Mouse (Mus musculus) hindbrain, embryonic 13.5 days (tissue): ENCODE data around the gene Pdpr. TPM values are rescaled to one million over a fixed set of nuclear protein-coding genes. Genes with fewer than 3 reads are reported as not detected.
"Not testable (repeated sequence)": the region's sequence is repeated elsewhere in the genome, so short reads cannot be mapped to it uniquely, and the experiment has no call there.

Experiments used
- ATAC-seq: fragments of 200-750 bp; cut with Nextera tagmentation; 2 replicates; pipeline ENCODE4 v1.8.0; 2017; ENCODE audit warnings: moderate TSS enrichment; ENCODE audit not compliant: low FRiP score
- H3K27ac ChIP-seq: fragments of 300-500 bp; sonication (generic); 2 replicates; pipeline ENCODE4 v1.5.1; 2015; ENCODE audit warnings: inconsistent platforms, mild to moderate bottlenecking, moderate library complexity
- H3K27me3 ChIP-seq: fragments of 300-500 bp; sonication (generic); 2 replicates; pipeline ENCODE4 v1.6.1; 2015; ENCODE audit warnings: mild to moderate bottlenecking, inconsistent platforms
- H3K36me3 ChIP-seq: fragments of 300-500 bp; sonication (generic); 2 replicates; pipeline ENCODE4 v1.6.1; 2015; ENCODE audit warnings: mild to moderate bottlenecking, inconsistent platforms
- H3K4me1 ChIP-seq: fragments of 300-500 bp; sonication (generic); replicated peaks from 2 replicates; pipeline ENCODE4 v1.6.1; 2015; ENCODE audit warnings: inconsistent platforms
- H3K4me2 ChIP-seq: fragments of 300-500 bp; sonication (generic); 2 replicates; pipeline ENCODE4 v1.6.1; 2015; ENCODE audit warnings: inconsistent platforms, mild to moderate bottlenecking, moderate library complexity
- H3K4me3 ChIP-seq: fragments of 300-500 bp; sonication (generic); 2 replicates; pipeline ENCODE4 v1.5.1; 2015; ENCODE audit warnings: mild to moderate bottlenecking, inconsistent platforms
- H3K9ac ChIP-seq: fragments of 300-500 bp; sonication (generic); 2 replicates; pipeline ENCODE4 v1.6.1; 2015; ENCODE audit warnings: mild to moderate bottlenecking, inconsistent platforms
- H3K9me3 ChIP-seq: fragments of 300-500 bp; sonication (generic); 2 replicates; pipeline ENCODE4 v1.6.1; 2016; ENCODE audit warnings: inconsistent platforms
- WGBS: fragments of 180-500 bp; shearing (Covaris S2); methylation state at CpG from one replicate; pipeline ENCODE4 v1.1.7; 2015; 5-methylcytosine and 5-hydroxymethylcytosine counted together
- polyA plus RNA-seq: library from polyadenylated mRNA; unstranded; fragments of >200 nt; fragmentation: Nextera tagmentation; extraction: Ambion mirVana; gene quantifications from 2 replicates; pipeline ENCODE4 v1.2.1, GENCODE M21; 2015

The Pdpr gene
- polyA plus RNA-seq, 1 experiment from 2014 or later = 11.7 TPM

DNA sequence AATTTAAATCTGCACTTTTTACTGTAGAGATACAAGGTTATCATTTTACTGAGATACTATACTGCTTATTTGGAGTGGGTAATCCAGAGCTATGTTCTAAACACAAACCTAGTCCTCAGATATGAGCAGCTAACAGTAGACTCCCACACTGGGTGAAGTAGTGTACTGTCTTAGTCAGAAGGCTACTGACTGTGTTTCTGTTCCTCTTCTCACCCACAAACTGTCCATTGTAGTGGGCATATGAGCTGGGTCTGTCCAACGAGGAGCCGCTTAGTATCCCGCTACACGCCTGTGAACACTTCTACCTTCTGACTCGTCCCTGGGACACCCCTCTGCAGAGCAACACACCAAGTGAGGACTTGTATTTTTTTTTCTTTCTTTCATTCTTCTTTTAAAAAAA lies 20.5 kb downstream of the Pdpr start:
- ATAC-seq = no peak
- H3K4me2 ChIP-seq = no peak overlapping the region
- H3K9me3 ChIP-seq = no peaks in the 10 kb centered on the region
- peaks cover 91% of the 10 kb centered on the region for H3K36me3 ChIP-seq
- H3K27me3 ChIP-seq = no peaks in the 10 kb centered on the region
- H3K4me1 ChIP-seq = no peaks in the 10 kb centered on the region
- WGBS = 96% methylated on average over 5 of the region's 5 CpGs
- H3K4me3 ChIP-seq = no peak overlapping the region
- no peak overlapping the region for H3K27ac ChIP-seq
- H3K9ac ChIP-seq = no peak overlapping the region

- no peaks in the 10 kb centered on the region for H3K27me3 ChIP-seq
- no peak overlapping the region for H3K27ac ChIP-seq
- WGBS = 94% methylated on average over 3 of the region's 3 CpGs
- no peaks in the 10 kb centered on the region for H3K9me3 ChIP-seq
- no peak for ATAC-seq
- no peak overlapping the region for H3K9ac ChIP-seq
- H3K4me2 ChIP-seq = no peak overlapping the region
- peaks cover 96% of the 10 kb centered on the region for H3K36me3 ChIP-seq
- H3K4me3 ChIP-seq = no peak overlapping the region
- no peaks in the 10 kb centered on the region for H3K4me1 ChIP-seq
Observed at GRCm38 (mm10) chr8:111119481-111119880, 25.1 kb downstream of the Pdpr start.

DNA sequence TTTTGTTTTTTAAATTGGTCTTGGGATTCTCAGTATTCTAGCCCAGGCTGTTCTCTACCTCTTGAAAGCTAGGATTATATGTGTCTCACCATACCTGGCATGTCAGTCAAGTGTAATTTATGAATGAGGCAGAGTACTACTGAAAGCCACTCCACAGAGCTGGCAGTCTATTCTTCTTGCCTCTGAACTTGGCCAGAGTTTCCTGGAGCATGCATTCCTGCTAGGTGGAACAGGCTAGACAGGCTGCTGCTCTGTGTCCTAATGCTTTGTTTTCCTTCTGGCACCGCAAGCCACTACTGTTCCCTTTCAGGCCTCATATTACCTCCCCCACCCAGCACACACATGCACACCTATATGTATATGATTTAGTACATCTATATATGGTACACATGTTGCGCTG lies 36.3 kb downstream of the Pdpr start:
- Histone ChIP-seq H3K4me3 (no peak overlapping the region), H3K4me1 (no peaks in the 10 kb centered on the region), H3K27me3 (no peaks in the 10 kb centered on the region), H3K9ac (no peak overlapping the region), H3K36me3 (peaks cover 90% of the 10 kb centered on the region), H3K4me2 (no peak overlapping the region), H3K27ac (no peak overlapping the region), H3K9me3 (no peaks in the 10 kb centered on the region)
- 94% methylated on average over 2 of the region's 2 CpGs for WGBS
- ATAC-seq = no peak

GRCm38 (mm10) chr8:111142521-111142920 lies 48.1 kb downstream of the Pdpr start:
- no peak for ATAC-seq
- no peak overlapping the region for H3K9ac ChIP-seq
- no peak overlapping the region for H3K27ac ChIP-seq
- no peaks in the 10 kb centered on the region for H3K27me3 ChIP-seq
- H3K4me1 ChIP-seq = peaks cover 21% of the 10 kb centered on the region
- H3K36me3 ChIP-seq = peaks cover 23% of the 10 kb centered on the region
- H3K9me3 ChIP-seq = no peaks in the 10 kb centered on the region
- H3K4me2 ChIP-seq = no peak overlapping the region
- no peak overlapping the region for H3K4me3 ChIP-seq

GRCm38 (mm10) chr8:111144901-111145459 lies 50.5 kb downstream of the Pdpr start:
- H3K9me3 ChIP-seq, H3K36me3 ChIP-seq, H3K27me3 ChIP-seq: not testable (repeated sequence)
- H3K4me2 ChIP-seq = peak overlapping the region; percentile 79
- under 1% methylated on average over 48 of the region's 63 CpGs for WGBS
- H3K4me1 ChIP-seq = peaks cover 21% of the 10 kb centered on the region
- peak overlapping the region; percentile 67 for H3K4me3 ChIP-seq
- H3K9ac ChIP-seq = peak overlapping the region; percentile 81
- H3K27ac ChIP-seq = peak overlapping the region; percentile 64
- ATAC-seq = peak; percentile 47

- peak overlapping the region; percentile 79 for H3K4me2 ChIP-seq
- not testable (repeated sequence) for H3K9me3 ChIP-seq
- under 1% methylated on average over 68 of the region's 74 CpGs for WGBS
Observed at GRCm38 (mm10) chr8:111145460-111146012, 51.1 kb downstream of the Pdpr start.

DNA sequence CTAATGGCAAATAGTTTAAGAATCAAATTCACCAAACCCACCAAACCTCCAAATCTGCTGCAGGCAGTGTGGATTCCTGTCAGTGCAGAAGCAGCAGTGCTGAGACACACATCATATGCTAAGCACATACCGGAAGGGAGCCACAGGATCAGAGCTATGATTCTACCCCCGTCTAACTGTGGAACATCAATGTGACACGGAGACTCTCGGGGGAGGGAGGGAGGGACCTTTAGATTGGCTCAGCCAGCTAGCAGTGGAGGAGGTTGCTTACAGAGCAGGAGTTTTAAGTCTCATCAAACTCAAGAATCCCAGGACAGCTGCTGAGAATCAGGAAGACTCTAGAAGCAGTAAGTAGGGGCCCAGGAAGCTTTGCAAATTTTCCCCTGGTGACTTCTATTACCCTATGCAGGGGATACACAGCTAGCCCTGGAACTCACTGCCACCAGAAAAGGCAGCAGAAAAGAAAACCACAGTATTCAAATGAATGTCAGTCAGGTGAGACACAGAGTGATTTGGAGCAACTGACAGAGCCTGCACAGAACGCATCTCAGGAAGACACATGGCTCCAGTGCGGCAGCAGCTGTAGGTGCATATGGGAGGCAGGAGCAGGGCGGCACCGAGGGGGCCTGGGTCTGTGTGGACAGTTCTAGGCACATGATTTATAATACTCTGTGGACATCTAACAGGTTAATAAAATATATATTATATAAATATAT lies 61.4 kb downstream of the Pdpr start:
- Histone ChIP-seq H3K4me1 (no peaks in the 10 kb centered on the region), H3K9me3 (no peaks in the 10 kb centered on the region), H3K27ac (no peak overlapping the region), H3K27me3 (no peaks in the 10 kb centered on the region), H3K9ac (no peak overlapping the region), H3K4me2 (no peak overlapping the region), H3K4me3 (no peak overlapping the region), H3K36me3 (peaks cover 85% of the 10 kb centered on the region)
- WGBS = 95% methylated on average over 8 of the region's 8 CpGs
- no peak for ATAC-seq

More at GRCm38 (mm10) chr8:111145460-111146012, 51.1 kb downstream of the Pdpr start:
- H3K36me3 ChIP-seq, H3K27me3 ChIP-seq: not testable (repeated sequence)
- H3K4me3 ChIP-seq = peak overlapping the region; percentile 67
- peak overlapping the region; percentile 80 for H3K27ac ChIP-seq
- peak overlapping the region; percentile 84 for H3K9ac ChIP-seq
- H3K4me1 ChIP-seq = peaks cover 21% of the 10 kb centered on the region
- peak; percentile 95 for ATAC-seq

DNA sequence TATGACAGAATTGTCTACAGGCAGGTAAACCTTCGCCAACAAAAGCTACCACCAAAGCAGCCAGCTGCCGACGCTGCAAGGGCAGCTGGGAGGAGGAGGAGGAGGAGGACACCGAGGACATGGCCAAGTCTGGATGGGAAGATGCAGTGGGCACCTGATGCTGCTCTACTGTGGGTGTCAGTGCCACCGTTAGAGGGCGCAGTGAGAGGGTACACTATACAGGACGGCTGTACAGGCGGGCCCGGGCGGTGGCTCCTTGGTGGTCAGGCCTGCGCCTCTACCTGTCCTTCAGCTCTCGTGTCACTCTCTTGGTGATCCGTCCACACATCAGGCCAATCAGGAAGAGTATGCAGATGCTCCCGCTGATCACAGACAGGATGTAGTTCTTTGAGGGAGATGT lies 63.2 kb downstream of the Pdpr start:
- Histone ChIP-seq H3K27ac (no peak overlapping the region), H3K36me3 (peaks cover 97% of the 10 kb centered on the region), H3K9ac (no peak overlapping the region), H3K27me3 (no peaks in the 10 kb centered on the region), H3K9me3 (no peaks in the 10 kb centered on the region), H3K4me1 (no peaks in the 10 kb centered on the region), H3K4me3 (no peak overlapping the region), H3K4me2 (no peak overlapping the region)
- WGBS = 55% methylated on average over 14 of the region's 14 CpGs
- ATAC-seq = no peak

GRCm38 (mm10) chr8:111171661-111172060 lies 77.2 kb downstream of the Pdpr start:
- ATAC-seq = no peak
- H3K4me1 ChIP-seq = no peaks in the 10 kb centered on the region
- no peak overlapping the region for H3K4me3 ChIP-seq
- WGBS = 78% methylated on average over 5 of the region's 5 CpGs
- no peak overlapping the region for H3K9ac ChIP-seq
- no peaks in the 10 kb centered on the region for H3K27me3 ChIP-seq
- H3K27ac ChIP-seq = no peak overlapping the region
- H3K9me3 ChIP-seq = no peaks in the 10 kb centered on the region
- H3K36me3 ChIP-seq = peaks cover 89% of the 10 kb centered on the region
- no peak overlapping the region for H3K4me2 ChIP-seq

DNA sequence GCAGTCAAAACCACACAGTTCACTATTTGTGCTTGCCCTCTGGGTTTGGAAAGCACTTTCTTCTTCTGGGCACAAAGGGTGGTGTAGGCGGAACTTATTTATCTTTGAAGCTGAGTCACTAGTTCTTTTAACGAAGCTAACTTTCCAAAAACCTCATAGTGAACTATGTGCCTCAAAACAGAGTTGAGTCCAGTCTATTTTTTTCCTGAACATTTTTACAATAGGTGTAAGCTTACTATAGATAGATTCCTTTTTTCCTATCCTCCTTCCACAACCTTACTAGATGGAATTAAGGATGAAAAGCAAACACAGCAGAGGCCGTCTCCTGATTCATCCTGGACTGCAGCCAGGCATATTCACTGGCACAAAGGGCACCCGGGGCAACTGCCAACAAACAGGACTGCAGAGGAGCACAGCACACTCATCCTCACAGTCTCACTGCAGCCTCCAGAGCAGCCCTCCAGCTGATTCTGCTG lies 91.1 kb downstream of the Pdpr start:
- H3K4me3 ChIP-seq = no peak overlapping the region
- no peak overlapping the region for H3K27ac ChIP-seq
- no peaks in the 10 kb centered on the region for H3K9me3 ChIP-seq
- no peak overlapping the region for H3K4me2 ChIP-seq
- peaks cover 65% of the 10 kb centered on the region for H3K36me3 ChIP-seq
- no peak for ATAC-seq
- no peaks in the 10 kb centered on the region for H3K27me3 ChIP-seq
- H3K4me1 ChIP-seq = no peaks in the 10 kb centered on the region
- 65% methylated on average over 4 of the region's 4 CpGs for WGBS
- H3K9ac ChIP-seq = no peak overlapping the region
